Comparison of ENCODE assay signal across 8 mouse cellular contexts in genomic region chr13:111953860-111954519, GRCm38 (mm10).
A peak's percentile ranks its signal among the peaks of the same experiment; 100 is the strongest.
DNase-seq lines count a peak whose midpoint lies in the region; ATAC-seq and TF ChIP-seq lines count a peak whose summit lies in the region.
"Had no signal": no experiment of that assay in that cellular context is flagged by ENCODE, and none has a peak within 500 bp of the region (broad histone marks: within the 10 kb centered on the region; RNA-seq: fewer than 3 reads in every experiment).

No protein-coding gene starts in this region.

- ATAC-seq in heart, embryonic 13.5 days (ENCODE audit: extremely low read depth, insufficient number of reproducible peaks, low FRiP score, low TSS enrichment): no peak
- no peak for ATAC-seq in lung, embryonic 14.5 days (ENCODE audit: insufficient read depth)
- no peak for ATAC-seq in limb, embryonic 15.5 days (ENCODE audit: insufficient number of reproducible peaks, low FRiP score, low TSS enrichment, low read depth)

- no peak for TF ChIP-seq CTCF in lung, embryonic 14.5 days (IDR thresholded peaks at IDR 0.05; ENCODE audit: low read depth)

- H3K36me3 ChIP-seq in heart, embryonic 13.5 days: no peaks in the 10 kb centered on the region
- no peaks in the 10 kb centered on the region for H3K36me3 ChIP-seq in lung, embryonic 14.5 days (ENCODE audit: insufficient read depth)
- H3K36me3 ChIP-seq in limb, embryonic 15.5 days: no peaks in the 10 kb centered on the region

- DNase-seq in heart, postnatal 4 days: no peak
- DNase-seq in lung, embryonic 14.5 days: no peak
- DNase-seq in lung, postnatal 25 days (ENCODE audit: low spot score): no peak
- DNase-seq in forelimb bud, embryonic 11.5 days (ENCODE audit: low read depth, low spot score): peak; percentile 23
- DNase-seq in right cerebral cortex, postnatal 25 days: no peak
- DNase-seq: thymus, postnatal 14 days had no signal

- peaks cover 32% of the 10 kb centered on the region for H3K4me1 ChIP-seq in heart, embryonic 13.5 days
- peaks cover 14% of the 10 kb centered on the region for H3K4me1 ChIP-seq in lung, embryonic 14.5 days (ENCODE audit: insufficient read depth)
- H3K4me1 ChIP-seq in limb, embryonic 15.5 days: peaks cover 11% of the 10 kb centered on the region

- H3K4me2 ChIP-seq in heart, embryonic 13.5 days: peak overlapping the region; percentile 31
- no peak overlapping the region for H3K4me2 ChIP-seq in lung, embryonic 14.5 days
- H3K4me2 ChIP-seq in limb, embryonic 15.5 days: no peak overlapping the region

- no peaks in the 10 kb centered on the region for H3K27me3 ChIP-seq in heart, embryonic 13.5 days (replicated peaks)
- H3K27me3 ChIP-seq in lung, embryonic 14.5 days (ENCODE audit: insufficient read depth, low read length): no peaks in the 10 kb centered on the region
- no peaks in the 10 kb centered on the region for H3K27me3 ChIP-seq in limb, embryonic 15.5 days

- H3K9me3 ChIP-seq in heart, embryonic 13.5 days: no peaks in the 10 kb centered on the region
- no peaks in the 10 kb centered on the region for H3K9me3 ChIP-seq in lung, embryonic 14.5 days (ENCODE audit: low read depth, low read length)
- no peaks in the 10 kb centered on the region for H3K9me3 ChIP-seq in limb, embryonic 15.5 days

- WGBS in heart, embryonic 13.5 days: 56% methylated on average over 8 of the region's 8 CpGs
- WGBS in lung, embryonic 14.5 days: 45% methylated on average over 8 of the region's 8 CpGs
- WGBS in limb, embryonic 15.5 days: 37% methylated on average over 8 of the region's 8 CpGs

- H3K4me3 ChIP-seq in heart, embryonic 13.5 days: no peak overlapping the region
- no peak overlapping the region for H3K4me3 ChIP-seq in lung, embryonic 14.5 days (ENCODE audit: low read depth, low read length)
- H3K4me3 ChIP-seq in limb, embryonic 15.5 days: no peak overlapping the region

- no peak overlapping the region for H3K9ac ChIP-seq in heart, embryonic 13.5 days
- H3K9ac ChIP-seq in lung, embryonic 14.5 days: no peak overlapping the region
- no peak overlapping the region for H3K9ac ChIP-seq in limb, embryonic 15.5 days

- peak overlapping the region; percentile 61 for H3K27ac ChIP-seq in heart, embryonic 13.5 days (replicated peaks)
- peak overlapping the region; percentile 34; the same call in 1 of the 2 replicates for H3K27ac ChIP-seq in lung, embryonic 14.5 days (ENCODE audit: low read depth)
- H3K27ac ChIP-seq in limb, embryonic 15.5 days: peak overlapping the region; percentile 1; the same call in 1 of the 2 replicates

Comparison
In these comparisons a context has a peak if more than half of its experiments do, and no peak if none do; other contexts are left out.
1. H3K27ac ChIP-seq: peak in every context shown above with its lines; median percentile 61 in heart, embryonic 13.5 days; 34 in lung, embryonic 14.5 days; 1 in limb, embryonic 15.5 days.